Mouse (Mus musculus) forebrain, embryonic 16.5 days (tissue): ENCODE results near the gene Rbm45. TPM values are rescaled to one million over a fixed set of nuclear protein-coding genes. Genes with fewer than 3 reads are reported as not detected.

Experiments used
- ATAC-seq: fragments of 200-750 bp; cut with Nextera tagmentation; 2 replicates; pipeline ENCODE4 v1.8.0; 2017; ENCODE audit warnings: mild to moderate bottlenecking, moderate library complexity
- H3K27ac ChIP-seq: fragments of 300-500 bp; sonication (generic); 2 replicates; pipeline ENCODE4 v1.5.1; 2014; ENCODE audit warnings: low read length, control low read depth
- H3K27me3 ChIP-seq: fragments of 300-500 bp; sonication (generic); replicated peaks from 2 replicates; pipeline ENCODE4 v1.6.1; 2014; ENCODE audit warnings: low read length; ENCODE audit not compliant: control insufficient read depth, insufficient read depth
- H3K36me3 ChIP-seq: fragments of 300-500 bp; sonication (generic); 2 replicates; pipeline ENCODE4 v1.6.1; 2014; ENCODE audit not compliant: control insufficient read depth, insufficient read depth
- H3K4me1 ChIP-seq: fragments of 300-500 bp; sonication (generic); replicated peaks from 2 replicates; pipeline ENCODE4 v1.6.1; 2014; ENCODE audit warnings: low read length; ENCODE audit not compliant: control insufficient read depth, insufficient read depth
- H3K4me2 ChIP-seq: fragments of 300-500 bp; sonication (generic); 2 replicates; pipeline ENCODE4 v1.6.1; 2014; ENCODE audit warnings: mild to moderate bottlenecking, low read length, control low read depth
- H3K4me3 ChIP-seq: fragments of 300-500 bp; sonication (generic); replicated peaks from 2 replicates; pipeline ENCODE4 v1.5.1; 2014; ENCODE audit warnings: mild to moderate bottlenecking, low read length, control low read depth
- H3K9ac ChIP-seq: fragments of 300-500 bp; sonication (generic); replicated peaks from 2 replicates; pipeline ENCODE4 v1.6.1; 2014; ENCODE audit warnings: low read depth, low read length, control low read depth
- H3K9me3 ChIP-seq: fragments of 300-500 bp; sonication (generic); 2 replicates; pipeline ENCODE4 v1.6.1; 2016; ENCODE audit warnings: low read length; ENCODE audit not compliant: control insufficient read depth
- WGBS: fragments of 180-500 bp; shearing (Covaris S2); extraction: QIAGEN DNeasy Blood & Tissue Kit; methylation state at CpG from one replicate; pipeline ENCODE4 v1.1.7; 2014; 5-methylcytosine and 5-hydroxymethylcytosine counted together
- polyA plus RNA-seq: library from polyadenylated mRNA; unstranded; fragments of >200 nt; fragmentation: Nextera tagmentation; extraction: Ambion mirVana; gene quantifications from 2 replicates; pipeline ENCODE4 v1.2.1, GENCODE M21; 2015

Gene Rbm45
- polyA plus RNA-seq, 1 experiment from 2014 or later: 19.2 TPM

- Histone ChIP-seq H3K27ac (no peak overlapping the region), H3K4me3 (no peak overlapping the region), H3K27me3 (no peaks in the 10 kb centered on the region), H3K4me1 (peaks cover 7% of the 10 kb centered on the region), H3K9me3 (no peaks in the 10 kb centered on the region), H3K9ac (no peak overlapping the region), H3K36me3 (no peaks in the 10 kb centered on the region), H3K4me2 (no peak overlapping the region)
- 90% methylated on average over 2 of the region's 2 CpGs for WGBS
- ATAC-seq: no peak
Observed at GRCm38 (mm10) chr2:76409986-76410385, 40.2 kb downstream of the Rbm45 start.

- H3K9ac ChIP-seq: no peak overlapping the region
- no peaks in the 10 kb centered on the region for H3K4me1 ChIP-seq
- WGBS: 53% methylated on average over 2 of the region's 2 CpGs
- no peak overlapping the region for H3K27ac ChIP-seq
- 0 out of 2 replicates have a peak, but pooled peaks have one; percentile 62 for ATAC-seq
- no peaks in the 10 kb centered on the region for H3K36me3 ChIP-seq
- no peak overlapping the region for H3K4me2 ChIP-seq
- no peaks in the 10 kb centered on the region for H3K27me3 ChIP-seq
- no peak overlapping the region for H3K4me3 ChIP-seq
- no peaks in the 10 kb centered on the region for H3K9me3 ChIP-seq
Observed at GRCm38 (mm10) chr2:76412924-76413323, 43.1 kb downstream of the Rbm45 start.

GRCm38 (mm10) chr2:76417446-76418141 is 47.8 kb downstream of the Rbm45 start:
- WGBS: 96% methylated on average over 14 of the region's 14 CpGs
- no peak for ATAC-seq
- no peaks in the 10 kb centered on the region for H3K36me3 ChIP-seq
- no peak overlapping the region for H3K4me3 ChIP-seq
- H3K9ac ChIP-seq: no peak overlapping the region
- no peaks in the 10 kb centered on the region for H3K27me3 ChIP-seq
- no peaks in the 10 kb centered on the region for H3K4me1 ChIP-seq
- no peaks in the 10 kb centered on the region for H3K9me3 ChIP-seq
- H3K4me2 ChIP-seq: no peak overlapping the region
- H3K27ac ChIP-seq: no peak overlapping the region

- no peak for ATAC-seq
- 90% methylated on average over 3 of the region's 3 CpGs for WGBS
- no peak overlapping the region for H3K9ac ChIP-seq
Observed at GRCm38 (mm10) chr2:76418142-76418518, 48.3 kb downstream of the Rbm45 start.

GRCm38 (mm10) chr2:76421411-76421924 is 51.7 kb downstream of the Rbm45 start:
- no peak overlapping the region for H3K27ac ChIP-seq
- no peak for ATAC-seq
- H3K4me3 ChIP-seq: no peak overlapping the region
- 77% methylated on average over 6 of the region's 6 CpGs for WGBS
- H3K9me3 ChIP-seq: no peaks in the 10 kb centered on the region
- no peak overlapping the region for H3K4me2 ChIP-seq
- H3K4me1 ChIP-seq: no peaks in the 10 kb centered on the region
- H3K27me3 ChIP-seq: no peaks in the 10 kb centered on the region
- H3K9ac ChIP-seq: no peak overlapping the region
- no peaks in the 10 kb centered on the region for H3K36me3 ChIP-seq

More at GRCm38 (mm10) chr2:76418142-76418518, 48.3 kb downstream of the Rbm45 start:
- H3K27me3 ChIP-seq: no peaks in the 10 kb centered on the region
- H3K27ac ChIP-seq: no peak overlapping the region
- H3K4me3 ChIP-seq: no peak overlapping the region
- H3K36me3 ChIP-seq: no peaks in the 10 kb centered on the region
- H3K9me3 ChIP-seq: no peaks in the 10 kb centered on the region
- H3K4me2 ChIP-seq: no peak overlapping the region
- no peaks in the 10 kb centered on the region for H3K4me1 ChIP-seq

- Histone ChIP-seq H3K27ac (no peak overlapping the region), H3K4me3 (no peak overlapping the region), H3K36me3 (no peaks in the 10 kb centered on the region), H3K4me1 (peaks cover 17% of the 10 kb centered on the region), H3K27me3 (no peaks in the 10 kb centered on the region; the same call in 1 of the 2 replicates), H3K9ac (no peak overlapping the region), H3K4me2 (no peak overlapping the region), H3K9me3 (no peaks in the 10 kb centered on the region)
- ATAC-seq: no peak
- WGBS: 74% methylated on average over 3 of the region's 3 CpGs
Observed at GRCm38 (mm10) chr2:76426816-76427215, 57.0 kb downstream of the Rbm45 start.

- Histone ChIP-seq H3K27ac (no peak overlapping the region), H3K4me1 (peaks cover 17% of the 10 kb centered on the region), H3K36me3 (no peaks in the 10 kb centered on the region), H3K4me2 (no peak overlapping the region), H3K9ac (no peak overlapping the region), H3K4me3 (no peak overlapping the region), H3K9me3 (no peaks in the 10 kb centered on the region), H3K27me3 (no peaks in the 10 kb centered on the region; the same call in 1 of the 2 replicates)
- WGBS: 30% methylated on average over 3 of the region's 3 CpGs
- no peak for ATAC-seq
Observed at GRCm38 (mm10) chr2:76429318-76429717, 59.5 kb downstream of the Rbm45 start.

GRCm38 (mm10) chr2:76429855-76430254 is 60.1 kb downstream of the Rbm45 start:
- no peak for ATAC-seq
- peaks cover 17% of the 10 kb centered on the region for H3K4me1 ChIP-seq
- H3K9ac ChIP-seq: no peak overlapping the region
- H3K36me3 ChIP-seq: no peaks in the 10 kb centered on the region
- no peak overlapping the region for H3K4me2 ChIP-seq
- no peaks in the 10 kb centered on the region for H3K9me3 ChIP-seq
- H3K4me3 ChIP-seq: no peak overlapping the region
- WGBS: 81% methylated on average over 5 of the region's 5 CpGs
- H3K27ac ChIP-seq: peak overlapping the region; percentile 20; the same call in 1 of the 2 replicates
- no peaks in the 10 kb centered on the region; the same call in 1 of the 2 replicates for H3K27me3 ChIP-seq

GRCm38 (mm10) chr2:76430539-76430938 is 60.8 kb downstream of the Rbm45 start:
- no peak overlapping the region for H3K27ac ChIP-seq
- H3K27me3 ChIP-seq: no peaks in the 10 kb centered on the region; the same call in 1 of the 2 replicates
- H3K36me3 ChIP-seq: no peaks in the 10 kb centered on the region
- peak; percentile 96 for ATAC-seq
- no peak overlapping the region for H3K4me2 ChIP-seq
- H3K4me3 ChIP-seq: no peak overlapping the region
- H3K9me3 ChIP-seq: no peaks in the 10 kb centered on the region
- H3K9ac ChIP-seq: no peak overlapping the region
- 43% methylated on average over 3 of the region's 3 CpGs for WGBS
- H3K4me1 ChIP-seq: peaks cover 17% of the 10 kb centered on the region
